Mouse (Mus musculus) MEL (cell line): ENCODE measurements around the gene Zkscan3. TPM values are rescaled to one million over a fixed set of nuclear protein-coding genes. Genes with fewer than 3 reads are reported as not detected.

Source experiments
- DNase-seq: peaks from one replicate; pipeline ENCODE4 v3.0.0; 2011; ENCODE audit warnings: low read depth, low spot score
- H3K27ac ChIP-seq: 2 replicates; pipeline ENCODE4 v1.5.1; 2012; ENCODE audit warnings: low read depth, mild to moderate bottlenecking, control low read depth, low read length, moderate library complexity; ENCODE audit not compliant: control insufficient read depth
- H3K27me3 ChIP-seq, 2 experiments: fragments of 150-350 bp in 1 of 2; sonication (generic) in 1 of 2; 2 replicates each; pipeline ENCODE4 v1.6.1; 2012; ENCODE audit warnings: low read length in 2 of 2, mild to moderate bottlenecking in 2 of 2, improper control_type of control experiment in 1 of 2, moderate library complexity in 1 of 2; ENCODE audit not compliant: insufficient read depth in 2 of 2, control insufficient read depth in 1 of 2
- H3K36me3 ChIP-seq, 2 experiments: 2 replicates each; pipeline ENCODE4 v1.6.1; 2012 to 2014; ENCODE audit warnings: low read length in 2 of 2, improper control_type of control experiment in 1 of 2, inconsistent platforms in 1 of 2, mild to moderate bottlenecking in 1 of 2; ENCODE audit not compliant: insufficient read depth in 2 of 2, control insufficient read depth in 1 of 2
- H3K4me1 ChIP-seq, 2 experiments: fragments of 150-350 bp in 1 of 2; sonication (generic) in 1 of 2; 2 replicates each; pipeline ENCODE4 v1.6.1; 2012; ENCODE audit warnings: low read length in 2 of 2, improper control_type of control experiment in 1 of 2, mild to moderate bottlenecking in 1 of 2; ENCODE audit not compliant: insufficient read depth in 2 of 2, control insufficient read depth in 1 of 2
- H3K4me3 ChIP-seq, 2 experiments: fragments of 150-350 bp in 1 of 2; sonication (generic) in 1 of 2; 2 replicates each; pipeline ENCODE4 v1.5.1; 2012; ENCODE audit warnings: low read depth in 2 of 2, low read length in 2 of 2, mild to moderate bottlenecking in 2 of 2, moderate library complexity in 2 of 2, control low read depth in 1 of 2, improper control_type of control experiment in 1 of 2; ENCODE audit not compliant: control insufficient read depth in 1 of 2, insufficient read depth in 1 of 2
- H3K79me2 ChIP-seq: 2 replicates; pipeline ENCODE4 v1.6.1; 2012; ENCODE audit warnings: mild to moderate bottlenecking, low read length, moderate library complexity; ENCODE audit not compliant: control insufficient read depth, poor library complexity, insufficient read depth
- H3K9ac ChIP-seq: 2 replicates; pipeline ENCODE4 v1.6.1; 2012; ENCODE audit warnings: low read depth, mild to moderate bottlenecking, control low read depth, low read length, moderate library complexity; ENCODE audit not compliant: control insufficient read depth, poor library complexity, severe bottlenecking
- H3K9me3 ChIP-seq: fragments of 150-350 bp; sonication (generic); replicated peaks from 2 replicates; pipeline ENCODE4 v1.6.1; 2012; ENCODE audit warnings: mild to moderate bottlenecking, low read length, improper control_type of control experiment, moderate library complexity; ENCODE audit not compliant: insufficient read depth
- ELF1 ChIP-seq: IDR thresholded peaks from 2 replicates; pipeline ENCODE4 v1.6.1; 2014; ENCODE audit warnings: low read depth, mild to moderate bottlenecking, inconsistent platforms, low read length, improper control_type of control experiment, moderate library complexity
- EP300 ChIP-seq, 2 experiments: IDR thresholded peaks; 2 replicates each; pipeline ENCODE4 v1.6.1; 2011; ENCODE audit warnings: improper control_type of control experiment in 2 of 2, low read length in 2 of 2, low read depth in 1 of 2, mild to moderate bottlenecking in 1 of 2
- GATA1 ChIP-seq: IDR thresholded peaks from 2 replicates; pipeline ENCODE4 v1.6.1; 2011; ENCODE audit warnings: low read depth, low read length, improper control_type of control experiment
- HCFC1 ChIP-seq: IDR thresholded peaks from 2 replicates; pipeline ENCODE4 v1.6.1; 2012; ENCODE audit warnings: low read depth, mild to moderate bottlenecking, inconsistent platforms, low read length, improper control_type of control experiment, moderate library complexity
- MAX ChIP-seq: IDR thresholded peaks from 2 replicates; pipeline ENCODE4 v1.6.1; 2011; ENCODE audit warnings: low read length, improper control_type of control experiment
- MEF2A ChIP-seq: IDR thresholded peaks from 2 replicates; pipeline ENCODE4 v1.6.1; 2014; ENCODE audit warnings: low read depth, mild to moderate bottlenecking, inconsistent platforms, low read length, improper control_type of control experiment; ENCODE audit not compliant: poor library complexity, insufficient replicate concordance, severe bottlenecking; ENCODE audit errors: extremely low read depth
- MXI1 ChIP-seq: IDR thresholded peaks from 2 replicates; pipeline ENCODE4 v1.6.1; 2011; ENCODE audit warnings: mild to moderate bottlenecking, low read depth, low read length, improper control_type of control experiment
- MYB ChIP-seq: IDR thresholded peaks from 2 replicates; pipeline ENCODE4 v1.6.1; 2011; ENCODE audit warnings: mild to moderate bottlenecking, low read depth, low read length, improper control_type of control experiment
- MYC ChIP-seq: IDR thresholded peaks from 2 replicates; pipeline ENCODE4 v1.6.1; 2011; ENCODE audit warnings: low read depth, mild to moderate bottlenecking, low read length, improper control_type of control experiment, moderate library complexity
- NRF1 ChIP-seq: IDR thresholded peaks from 2 replicates; pipeline ENCODE4 v1.6.1; 2014; ENCODE audit warnings: low read depth, mild to moderate bottlenecking, inconsistent platforms, low read length, improper control_type of control experiment, moderate library complexity; ENCODE audit not compliant: poor library complexity, insufficient read depth, severe bottlenecking
- POLR2AphosphoS2 ChIP-seq: IDR thresholded peaks from 2 replicates; pipeline ENCODE4 v1.6.1; 2011; ENCODE audit warnings: low read length, improper control_type of control experiment
- POLR2AphosphoS5 ChIP-seq: IDR thresholded peaks from 2 replicates; pipeline ENCODE4 v1.6.1; 2012; ENCODE audit warnings: low read depth, borderline replicate concordance, mild to moderate bottlenecking, inconsistent platforms, low read length, moderate library complexity, mixed read lengths
- RAD21 ChIP-seq: IDR thresholded peaks from 2 replicates; pipeline ENCODE4 v1.6.1; 2011; ENCODE audit warnings: mild to moderate bottlenecking, low read depth, low read length, improper control_type of control experiment
- TAL1 ChIP-seq: IDR thresholded peaks from 2 replicates; pipeline ENCODE4 v1.6.1; 2012; ENCODE audit warnings: mild to moderate bottlenecking, inconsistent platforms, low read length, moderate library complexity, mixed read lengths
- TCF12 ChIP-seq: IDR thresholded peaks from 2 replicates; pipeline ENCODE4 v1.6.1; 2014; ENCODE audit warnings: low read depth, mild to moderate bottlenecking, inconsistent platforms, low read length, improper control_type of control experiment, moderate library complexity
- polyA plus RNA-seq, 2 experiments: library from polyadenylated mRNA; stranded (reverse) in 1 of 2; unstranded in 1 of 2; fragments of >175 nt in 1 of 2; fragments of >200 nt in 1 of 2; gene quantifications; 2 replicates each; pipeline versions ENCODE4 v1.2.1 to v1.2.4; 2012; ENCODE audit warnings: low replicate concordance in 2 of 2, low read depth in 1 of 2; ENCODE audit not compliant: insufficient read length in 2 of 2, insufficient read depth in 1 of 2, missing spikeins in 1 of 2
- total RNA-seq: library from RNA; depleted of rRNA; stranded (reverse); fragments of 300-350 nt; gene quantifications from 2 replicates; pipeline ENCODE4 v1.2.3, GENCODE M21; 2012

The Zkscan3 gene
- total and polyA plus RNA-seq, 3 experiments = 17.1 to 17.8 TPM; not detected in 1

- peaks cover 0 to 2% of the 10 kb centered on the region in 2 experiments; a peak in 2 of 4 replicates for H3K4me1 ChIP-seq
- no peak overlapping the region for H3K27ac ChIP-seq
- no peaks in the 10 kb centered on the region for H3K36me3 ChIP-seq
- TF ChIP-seq POLR2AphosphoS5 (no peak), ELF1 (no peak), TCF12 (no peak), POLR2AphosphoS2 (no peak), RAD21 (no peak)
- TF ChIP-seq, all 39 proteins: peak for 0
- DNase-seq = no peak
- Histone ChIP-seq H3K4me3 (no peak overlapping the region), H3K79me2 (no peaks in the 10 kb centered on the region), H3K27me3 (no peaks in the 10 kb centered on the region), H3K9me3 (no peaks in the 10 kb centered on the region), H3K9ac (no peak overlapping the region)
These were observed 20.7 kb upstream of the Zkscan3 start for GRCm38 (mm10) chr13:21423301-21423700.

GRCm38 (mm10) chr13:21418865-21419264 is 16.3 kb upstream of the Zkscan3 start:
- peak; percentile 42 for DNase-seq
- no peaks in the 10 kb centered on the region for H3K9me3 ChIP-seq
- no peak overlapping the region for H3K27ac ChIP-seq
- H3K9ac ChIP-seq = no peak overlapping the region
- H3K27me3 ChIP-seq = no peaks in the 10 kb centered on the region
- H3K4me1 ChIP-seq = peaks cover 2 to 3% of the 10 kb centered on the region in 2 experiments; a peak in 3 of 4 replicates
- H3K79me2 ChIP-seq = no peaks in the 10 kb centered on the region
- H3K36me3 ChIP-seq = peaks cover 0 to 5% of the 10 kb centered on the region in 2 experiments; a peak in 2 of 4 replicates
- no peak overlapping the region for H3K4me3 ChIP-seq
- TF ChIP-seq MYB (no peak), MXI1 (0 out of 2 replicates have a peak, but pooled peaks have one; percentile 31), MAX (peak; percentile 53), HCFC1 (no peak), TAL1 (peak; percentile 51), EP300 (IDR thresholded peaks at IDR 0.05; ENCODE audit: low read depth in 1 of 2, low read length in 2 of 2) (0 out of 4 replicates have a peak, but pooled peaks of 1 of the 2 experiments have one; percentile 40), MEF2A (no peak), TCF12 (no peak), MYC (peak; percentile 54), GATA1 (peak; percentile 59), NRF1 (no peak)
- TF ChIP-seq, all 39 proteins: peak for 6
